Mouse (Mus musculus) embryonic fibroblast, embryonic 13.5 days (primary cell): ENCODE data around the gene Abcc4. TPM values are rescaled to one million over a fixed set of nuclear protein-coding genes. Genes with fewer than 3 reads are reported as not detected.

Experiments used
- H3K27ac ChIP-seq: 2 replicates; pipeline ENCODE4 v1.5.1; 2012; ENCODE audit warnings: low read length, control low read depth, inconsistent platforms; ENCODE audit not compliant: insufficient read depth
- H3K4me1 ChIP-seq: 2 replicates; pipeline ENCODE4 v1.6.1; 2011; ENCODE audit warnings: low read length; ENCODE audit not compliant: control insufficient read depth, insufficient read depth
- H3K4me3 ChIP-seq: 2 replicates; pipeline ENCODE4 v1.5.1; 2011; ENCODE audit warnings: mild to moderate bottlenecking, control low read depth, low read length; ENCODE audit not compliant: insufficient read depth
- CTCF ChIP-seq: IDR thresholded peaks from 2 replicates; pipeline ENCODE4 v1.5.1; 2011; ENCODE audit warnings: mild to moderate bottlenecking, control low read depth, low read length, moderate library complexity, borderline replicate concordance; ENCODE audit not compliant: insufficient read depth
- POLR2A ChIP-seq: IDR thresholded peaks from 2 replicates; pipeline ENCODE4 v1.6.1; 2011; ENCODE audit warnings: low read depth, mild to moderate bottlenecking, control low read depth, low read length, moderate library complexity
- polyA plus RNA-seq: library from polyadenylated mRNA; stranded (reverse); fragments of >200 nt; gene quantifications from 2 replicates; pipeline ENCODE4 v1.2.4, GENCODE M21; 2011; ENCODE audit warnings: low read depth; ENCODE audit not compliant: missing spikeins, insufficient read length

Gene Abcc4
- polyA plus RNA-seq, 1 experiment = 9.5 TPM

- Histone ChIP-seq H3K4me3 (no peak overlapping the region), H3K27ac (peak overlapping the region; percentile 94), H3K4me1 (peaks cover 10% of the 10 kb centered on the region)
- TF ChIP-seq POLR2A = no peak
- no peak for TF ChIP-seq CTCF
Measured at GRCm38 (mm10) chr14:118566809-118567208, 139.2 kb downstream of the Abcc4 start.

DNA sequence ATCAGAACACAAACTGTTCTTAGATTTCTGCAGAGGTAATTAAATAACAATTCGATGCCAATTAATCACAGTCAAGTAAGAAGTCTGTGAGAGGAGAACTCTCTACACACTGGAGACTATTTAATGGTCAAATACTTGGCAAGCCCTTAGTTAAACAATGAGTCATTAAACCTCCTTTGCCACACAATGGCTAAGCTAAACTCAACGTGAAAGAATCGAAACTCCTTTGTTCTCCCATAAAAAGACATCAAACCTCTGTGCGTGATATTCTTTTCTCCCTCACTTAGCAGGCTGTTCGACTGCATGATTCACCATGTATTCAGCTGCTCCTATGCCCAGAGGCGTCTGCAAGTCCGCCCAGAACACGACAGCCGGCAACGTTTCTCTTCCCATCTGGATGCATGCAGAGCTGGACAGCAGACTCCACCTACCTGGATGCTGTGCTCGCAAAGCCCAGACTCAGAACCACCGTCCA is 139.8 kb downstream of the Abcc4 start:
- H3K27ac ChIP-seq = peak overlapping the region; percentile 94
- TF ChIP-seq CTCF (no peak), POLR2A (peak; percentile 41)
- H3K4me3 ChIP-seq = no peak overlapping the region
- peaks cover 10% of the 10 kb centered on the region for H3K4me1 ChIP-seq

DNA sequence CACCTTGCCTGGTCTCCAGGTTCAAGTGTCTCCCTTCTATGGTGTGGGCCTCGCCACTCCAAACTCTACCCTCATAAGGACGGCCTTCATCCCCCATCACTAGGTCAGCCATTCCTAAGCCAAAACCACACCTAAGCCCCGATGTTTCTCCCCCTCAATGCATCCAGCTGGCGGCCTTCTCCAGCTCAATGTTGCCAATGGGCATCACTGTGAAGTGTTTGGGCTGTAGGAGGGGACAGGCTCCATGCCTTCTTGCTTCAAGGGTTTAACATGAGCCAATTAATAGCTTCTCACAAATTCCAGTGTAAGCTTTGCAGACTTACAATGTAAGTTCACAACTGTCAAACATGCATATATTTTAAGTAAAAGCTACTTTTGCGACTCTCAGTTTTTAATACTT is 140.3 kb downstream of the Abcc4 start:
- H3K4me3 ChIP-seq = no peak overlapping the region
- H3K4me1 ChIP-seq = peaks cover 10% of the 10 kb centered on the region
- no peak for TF ChIP-seq CTCF
- TF ChIP-seq POLR2A = no peak
- peak overlapping the region; percentile 32 for H3K27ac ChIP-seq

- TF ChIP-seq CTCF = no peak
- no peak for TF ChIP-seq POLR2A
- peaks cover 10% of the 10 kb centered on the region for H3K4me1 ChIP-seq
Measured at GRCm38 (mm10) chr14:118563570-118563969, 142.4 kb downstream of the Abcc4 start.

GRCm38 (mm10) chr14:118552901-118553475 is 153.0 kb downstream of the Abcc4 start:
- no peak for TF ChIP-seq POLR2A
- TF ChIP-seq CTCF = no peak

More at GRCm38 (mm10) chr14:118563570-118563969, 142.4 kb downstream of the Abcc4 start:
- Histone ChIP-seq H3K4me3 (no peak overlapping the region), H3K27ac (0 out of 2 replicates have a peak overlapping the region, but pooled peaks have one; percentile 42)

GRCm38 (mm10) chr14:118552390-118552789 is 153.6 kb downstream of the Abcc4 start:
- TF ChIP-seq POLR2A = no peak
- no peak for TF ChIP-seq CTCF
- Histone ChIP-seq H3K27ac (no peak overlapping the region), H3K4me1 (no peaks in the 10 kb centered on the region), H3K4me3 (no peak overlapping the region)

More at GRCm38 (mm10) chr14:118552901-118553475, 153.0 kb downstream of the Abcc4 start:
- Histone ChIP-seq H3K27ac (no peak overlapping the region), H3K4me3 (no peak overlapping the region), H3K4me1 (no peaks in the 10 kb centered on the region)

GRCm38 (mm10) chr14:118551725-118552285 is 154.2 kb downstream of the Abcc4 start:
- Histone ChIP-seq H3K27ac (no peak overlapping the region), H3K4me3 (no peak overlapping the region), H3K4me1 (no peaks in the 10 kb centered on the region)
- TF ChIP-seq POLR2A (no peak), CTCF (no peak)

GRCm38 (mm10) chr14:118551061-118551724 is 154.8 kb downstream of the Abcc4 start:
- no peaks in the 10 kb centered on the region for H3K4me1 ChIP-seq
- no peak overlapping the region for H3K4me3 ChIP-seq
- H3K27ac ChIP-seq = no peak overlapping the region
- TF ChIP-seq CTCF = no peak
- TF ChIP-seq POLR2A = no peak

- no peak overlapping the region for H3K4me3 ChIP-seq
- no peak overlapping the region for H3K27ac ChIP-seq
- TF ChIP-seq CTCF = no peak
- TF ChIP-seq POLR2A = no peak
- no peaks in the 10 kb centered on the region for H3K4me1 ChIP-seq
Measured at GRCm38 (mm10) chr14:118544493-118544892, 161.5 kb downstream of the Abcc4 start.

DNA sequence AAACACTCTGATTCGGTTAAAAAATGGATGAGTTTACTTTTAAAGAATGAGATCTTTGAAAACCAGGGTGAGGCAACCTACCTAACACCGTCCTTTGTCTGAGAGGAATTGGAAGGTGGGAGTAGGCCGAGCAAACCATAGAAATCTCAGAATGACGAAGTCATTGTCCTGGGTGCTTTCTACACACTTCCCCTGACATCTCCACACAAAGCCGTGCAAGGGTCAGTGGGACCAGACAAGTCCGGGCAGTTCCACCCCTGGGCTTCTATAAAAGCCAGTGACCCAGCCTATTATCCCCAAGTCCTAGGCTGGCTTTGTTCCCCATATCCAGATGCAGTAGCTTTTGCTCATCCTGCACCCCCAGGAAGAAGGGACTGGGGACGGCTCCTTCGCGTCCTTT is 163.1 kb downstream of the Abcc4 start:
- Histone ChIP-seq H3K27ac (no peak overlapping the region), H3K4me3 (no peak overlapping the region), H3K4me1 (no peaks in the 10 kb centered on the region; the same call in 1 of the 2 replicates)
- TF ChIP-seq POLR2A (no peak), CTCF (no peak)
